Mouse (Mus musculus): ENCODE measurements around the gene Btnl1. TPM values are rescaled to one million over a fixed set of nuclear protein-coding genes. Genes with fewer than 3 reads are reported as not detected.

The Btnl1 gene
- polyA plus RNA-seq, 1 experiment = not detected

- Histone ChIP-seq H3K4me3 (replicated peaks; ENCODE audit: control insufficient read depth, low read depth, low read length) (no peak overlapping the region), H3K4me1 (ENCODE audit: control insufficient read depth, insufficient read depth, low read length) (no peaks in the 10 kb centered on the region), H3K27ac (ENCODE audit: control insufficient read depth, insufficient read depth, low read depth, low read length, poor library complexity) (no peak overlapping the region)
- TF ChIP-seq CTCF (IDR thresholded peaks at IDR 0.05; ENCODE audit: control insufficient read depth, insufficient read depth, low read length) (no peak), POLR2A (IDR thresholded peaks at IDR 0.05; ENCODE audit: borderline replicate concordance, control insufficient read depth, low read depth, low read length) (no peak)
Measured at GRCm38 (mm10) chr17:34427597-34427996, 50.7 kb downstream of the Btnl1 start.

Other genes starting within 250 kb of the Btnl1 start
- gene H2-DMb2, start 233.8 kb upstream of the Btnl1 start, polyA plus RNA-seq (2011; ENCODE audit: insufficient read depth, insufficient read length, low replicate concordance, missing spikeins) = 24.3 and 38.9 TPM in 2 replicates
- gene H2-DMb1, start 224.1 kb upstream of the Btnl1 start, polyA plus RNA-seq (2011; ENCODE audit: insufficient read depth, insufficient read length, low replicate concordance, missing spikeins) = 42.1 and 59.8 TPM in 2 replicates
- gene Tap1, start 189.6 kb upstream of the Btnl1 start, polyA plus RNA-seq (2011; ENCODE audit: insufficient read depth, insufficient read length, low replicate concordance, missing spikeins) = 34.1 and 55.9 TPM in 2 replicates
- 111 and 156 TPM in 2 replicates for gene Psmb9, start 189.4 kb upstream of the Btnl1 start, polyA plus RNA-seq (2011; ENCODE audit: insufficient read depth, insufficient read length, low replicate concordance, missing spikeins)
- 35.3 and 68.8 TPM in 2 replicates for gene Psmb8, start 179.4 kb upstream of the Btnl1 start, polyA plus RNA-seq (2011; ENCODE audit: insufficient read depth, insufficient read length, low replicate concordance, missing spikeins)
- gene Tap2, start 173.6 kb upstream of the Btnl1 start, polyA plus RNA-seq (2011; ENCODE audit: insufficient read depth, insufficient read length, low replicate concordance, missing spikeins) = 50.7 and 54.8 TPM in 2 replicates
- 30.9 and 72.2 TPM in 2 replicates for gene H2-Ob, start 138.2 kb upstream of the Btnl1 start, polyA plus RNA-seq (2011; ENCODE audit: insufficient read depth, insufficient read length, low replicate concordance, missing spikeins)
- 73.7 and 175 TPM in 2 replicates for gene H2-Ab1, start 119.4 kb upstream of the Btnl1 start, polyA plus RNA-seq (2011; ENCODE audit: insufficient read depth, insufficient read length, low replicate concordance, missing spikeins)
- 65.0 and 143 TPM in 2 replicates for gene H2-Aa, start 89.3 kb upstream of the Btnl1 start, polyA plus RNA-seq (2011; ENCODE audit: insufficient read depth, insufficient read length, low replicate concordance, missing spikeins)
- 32.6 and 82.7 TPM in 2 replicates for gene H2-Eb1, start 71.3 kb upstream of the Btnl1 start, polyA plus RNA-seq (2011; ENCODE audit: insufficient read depth, insufficient read length, low replicate concordance, missing spikeins)
- gene H2-Eb2, start 51.5 kb upstream of the Btnl1 start, polyA plus RNA-seq (2011; ENCODE audit: insufficient read depth, insufficient read length, low replicate concordance, missing spikeins) = 0.29 and 0.60 TPM in 2 replicates
- 1.1 and 1.8 TPM in 2 replicates for gene Btnl2, start 22.3 kb upstream of the Btnl1 start, polyA plus RNA-seq (2011; ENCODE audit: insufficient read depth, insufficient read length, low replicate concordance, missing spikeins)
- gene BC051142, start 21.7 kb downstream of the Btnl1 start, polyA plus RNA-seq (2011; ENCODE audit: insufficient read depth, insufficient read length, low replicate concordance, missing spikeins) = 0.92 and 3.7 TPM in 2 replicates
- gene Btnl4, start 100.2 kb downstream of the Btnl1 start, polyA plus RNA-seq (2011; ENCODE audit: insufficient read depth, insufficient read length, low replicate concordance, missing spikeins) = 0.65 and 1.2 TPM in 2 replicates
- 1.9 TPM in 1 of 2 replicates, not detected in the other for gene Btnl6, start 140.2 kb downstream of the Btnl1 start, polyA plus RNA-seq (2011; ENCODE audit: insufficient read depth, insufficient read length, low replicate concordance, missing spikeins)
- 1.0 and 7.5 TPM in 2 replicates for gene Notch4, start 187.1 kb downstream of the Btnl1 start, polyA plus RNA-seq (2011; ENCODE audit: insufficient read depth, insufficient read length, low replicate concordance, missing spikeins)
- 85.2 and 156 TPM in 2 replicates for gene Gpsm3, start 212.7 kb downstream of the Btnl1 start, polyA plus RNA-seq (2011; ENCODE audit: insufficient read depth, insufficient read length, low replicate concordance, missing spikeins)
- gene Pbx2, start 214.1 kb downstream of the Btnl1 start, polyA plus RNA-seq (2011; ENCODE audit: insufficient read depth, insufficient read length, low replicate concordance, missing spikeins) = 50.3 and 95.1 TPM in 2 replicates
- gene Ager, start 220.7 kb downstream of the Btnl1 start, polyA plus RNA-seq (2011; ENCODE audit: insufficient read depth, insufficient read length, low replicate concordance, missing spikeins) = 12.2 and 16.3 TPM in 2 replicates
- 36.4 and 42.3 TPM in 2 replicates for gene Rnf5, start 226.6 kb downstream of the Btnl1 start, polyA plus RNA-seq (2011; ENCODE audit: insufficient read depth, insufficient read length, low replicate concordance, missing spikeins)
- 37.4 and 66.7 TPM in 2 replicates for gene Agpat1, start 227.1 kb downstream of the Btnl1 start, polyA plus RNA-seq (2011; ENCODE audit: insufficient read depth, insufficient read length, low replicate concordance, missing spikeins)
- gene Egfl8, start 238.8 kb downstream of the Btnl1 start, polyA plus RNA-seq (2011; ENCODE audit: insufficient read depth, insufficient read length, low replicate concordance, missing spikeins) = 4.2 and 7.2 TPM in 2 replicates